Mouse (Mus musculus) forebrain, embryonic 14.5 days (tissue): ENCODE measurements around the gene Snx32. TPM values are rescaled to one million over a fixed set of nuclear protein-coding genes. Genes with fewer than 3 reads are reported as not detected.

Experiments
- ATAC-seq: fragments of 200-750 bp; cut with Nextera tagmentation; 2 replicates; pipeline ENCODE4 v1.8.0; 2017; ENCODE audit warnings: mild to moderate bottlenecking, moderate library complexity
- DNase-seq: peaks from one replicate; pipeline ENCODE4 v3.0.0-alpha.2; 2015; ENCODE audit warnings: low spot score
- H3K27ac ChIP-seq: fragments of 300-500 bp; sonication (generic); 2 replicates; pipeline ENCODE4 v1.5.1; 2014; ENCODE audit warnings: low read depth, mild to moderate bottlenecking, control low read depth, low read length, moderate library complexity
- H3K27me3 ChIP-seq: fragments of 300-500 bp; sonication (generic); replicated peaks from 2 replicates; pipeline ENCODE4 v1.6.1; 2014; ENCODE audit warnings: low read length, control low read depth, mixed read lengths; ENCODE audit not compliant: control insufficient read depth, insufficient read depth
- H3K36me3 ChIP-seq: fragments of 300-500 bp; sonication (generic); 2 replicates; pipeline ENCODE4 v1.6.1; 2014; ENCODE audit warnings: low read length, control low read depth; ENCODE audit not compliant: control insufficient read depth, insufficient read depth
- H3K4me1 ChIP-seq: fragments of 300-500 bp; sonication (generic); 2 replicates; pipeline ENCODE4 v1.6.1; 2014; ENCODE audit warnings: antibody characterized with exemption, low read length, control low read depth; ENCODE audit not compliant: control insufficient read depth, insufficient read depth
- H3K4me2 ChIP-seq: fragments of 300-500 bp; sonication (generic); 2 replicates; pipeline ENCODE4 v1.6.1; 2014; ENCODE audit warnings: mild to moderate bottlenecking, control low read depth, low read length
- H3K4me3 ChIP-seq: fragments of 300-500 bp; sonication (generic); 2 replicates; pipeline ENCODE4 v1.5.1; 2014; ENCODE audit warnings: low read depth, low read length, control low read depth
- H3K9ac ChIP-seq: fragments of 300-500 bp; sonication (generic); 2 replicates; pipeline ENCODE4 v1.6.1; 2014; ENCODE audit warnings: mild to moderate bottlenecking, low read length, control low read depth, moderate library complexity
- H3K9me3 ChIP-seq: fragments of 300-500 bp; sonication (generic); replicated peaks from 2 replicates; pipeline ENCODE4 v1.6.1; 2016; ENCODE audit warnings: low read length, control low read depth, mixed read lengths; ENCODE audit not compliant: control insufficient read depth
- WGBS: fragments of 180-500 bp; shearing (Covaris S2); extraction: QIAGEN DNeasy Blood & Tissue Kit; methylation state at CpG from one replicate; pipeline ENCODE4 v1.1.7; 2014; 5-methylcytosine and 5-hydroxymethylcytosine counted together
- polyA plus RNA-seq: library from polyadenylated mRNA; unstranded; fragments of >200 nt; fragmentation: Nextera tagmentation; extraction: Ambion mirVana; gene quantifications from 2 replicates; pipeline ENCODE4 v1.2.1, GENCODE M21; 2014

Gene Snx32
- polyA plus RNA-seq, 1 experiment from 2014 or later: 55.3 TPM

- Histone ChIP-seq H3K4me3 (no peak overlapping the region), H3K9me3 (no peaks in the 10 kb centered on the region), H3K9ac (no peak overlapping the region), H3K4me1 (peaks cover 7% of the 10 kb centered on the region), H3K36me3 (peaks cover 47% of the 10 kb centered on the region), H3K27ac (no peak overlapping the region), H3K4me2 (no peak overlapping the region), H3K27me3 (no peaks in the 10 kb centered on the region)
- ATAC-seq: no peak
- DNase-seq: no peak
- WGBS: 97% methylated on average over 4 of the region's 4 CpGs
Observed at GRCm38 (mm10) chr19:5486771-5487170, 23.6 kb downstream of the Snx32 start.

GRCm38 (mm10) chr19:5486286-5486685 is 24.1 kb downstream of the Snx32 start:
- Histone ChIP-seq H3K9me3 (no peaks in the 10 kb centered on the region), H3K4me2 (no peak overlapping the region), H3K27ac (no peak overlapping the region), H3K9ac (no peak overlapping the region), H3K36me3 (peaks cover 52% of the 10 kb centered on the region), H3K27me3 (no peaks in the 10 kb centered on the region), H3K4me1 (peaks cover 6% of the 10 kb centered on the region), H3K4me3 (no peak overlapping the region)
- WGBS: 84% methylated on average over 8 of the region's 8 CpGs
- ATAC-seq (no peak), DNase-seq (no peak)

- WGBS: 93% methylated on average over 7 of the region's 7 CpGs
- Histone ChIP-seq H3K36me3 (peaks cover 56% of the 10 kb centered on the region), H3K9ac (no peak overlapping the region), H3K4me1 (peaks cover 6% of the 10 kb centered on the region), H3K27me3 (no peaks in the 10 kb centered on the region), H3K4me2 (no peak overlapping the region), H3K27ac (no peak overlapping the region), H3K4me3 (no peak overlapping the region), H3K9me3 (no peaks in the 10 kb centered on the region)
- ATAC-seq (no peak), DNase-seq (no peak)
Observed at GRCm38 (mm10) chr19:5485821-5486220, 24.5 kb downstream of the Snx32 start.

- ATAC-seq (no peak), DNase-seq (no peak)
- Histone ChIP-seq H3K4me3 (no peak overlapping the region), H3K4me2 (no peak overlapping the region), H3K9me3 (no peaks in the 10 kb centered on the region), H3K4me1 (peaks cover 6% of the 10 kb centered on the region), H3K27me3 (no peaks in the 10 kb centered on the region), H3K27ac (no peak overlapping the region), H3K36me3 (peaks cover 59% of the 10 kb centered on the region), H3K9ac (no peak overlapping the region)
- WGBS: 92% methylated on average over 8 of the region's 8 CpGs
Observed at GRCm38 (mm10) chr19:5485371-5485770, 25.0 kb downstream of the Snx32 start.

GRCm38 (mm10) chr19:5484496-5484895 is 25.8 kb downstream of the Snx32 start:
- H3K9me3 ChIP-seq: no peaks in the 10 kb centered on the region
- no peak overlapping the region for H3K27ac ChIP-seq
- peaks cover 6% of the 10 kb centered on the region for H3K4me1 ChIP-seq
- ATAC-seq (no peak), DNase-seq (no peak)
- WGBS: 90% methylated on average over 5 of the region's 5 CpGs
- H3K4me3 ChIP-seq: no peak overlapping the region
- H3K27me3 ChIP-seq: no peaks in the 10 kb centered on the region
- H3K4me2 ChIP-seq: no peak overlapping the region
- H3K9ac ChIP-seq: no peak overlapping the region
- peaks cover 64% of the 10 kb centered on the region for H3K36me3 ChIP-seq

GRCm38 (mm10) chr19:5483386-5484359 is 26.7 kb downstream of the Snx32 start:
- peaks cover 67% of the 10 kb centered on the region for H3K36me3 ChIP-seq

GRCm38 (mm10) chr19:5481398-5481797 is 28.9 kb downstream of the Snx32 start:
- H3K4me1 ChIP-seq: no peaks in the 10 kb centered on the region
- H3K4me2 ChIP-seq: no peak overlapping the region
- H3K4me3 ChIP-seq: no peak overlapping the region
- WGBS: 92% methylated on average over 10 of the region's 10 CpGs
- DNase-seq: no peak
- H3K36me3 ChIP-seq: peaks cover 69% of the 10 kb centered on the region
- H3K9ac ChIP-seq: no peak overlapping the region
- H3K9me3 ChIP-seq: no peaks in the 10 kb centered on the region
- H3K27ac ChIP-seq: no peak overlapping the region
- no peaks in the 10 kb centered on the region for H3K27me3 ChIP-seq
- ATAC-seq: no peak

More at GRCm38 (mm10) chr19:5483386-5484359, 26.7 kb downstream of the Snx32 start:
- DNase-seq (no peak), ATAC-seq (no peak)
- 94% methylated on average over 19 of the region's 19 CpGs for WGBS
- Histone ChIP-seq H3K4me2 (no peak overlapping the region), H3K9me3 (no peaks in the 10 kb centered on the region), H3K27ac (no peak overlapping the region), H3K9ac (no peak overlapping the region), H3K4me1 (peaks cover 5% of the 10 kb centered on the region), H3K27me3 (no peaks in the 10 kb centered on the region), H3K4me3 (no peak overlapping the region)

GRCm38 (mm10) chr19:5480016-5480415 is 30.3 kb downstream of the Snx32 start:
- no peak for ATAC-seq
- H3K27me3 ChIP-seq: no peaks in the 10 kb centered on the region
- no peak overlapping the region for H3K9ac ChIP-seq
- 90% methylated on average over 10 of the region's 10 CpGs for WGBS
- no peak overlapping the region for H3K4me3 ChIP-seq
- H3K9me3 ChIP-seq: no peaks in the 10 kb centered on the region
- no peak overlapping the region for H3K27ac ChIP-seq
- H3K36me3 ChIP-seq: peaks cover 55% of the 10 kb centered on the region
- no peak overlapping the region for H3K4me2 ChIP-seq
- peaks cover 1% of the 10 kb centered on the region; the same call in 1 of the 2 replicates for H3K4me1 ChIP-seq
- no peak for DNase-seq

GRCm38 (mm10) chr19:5477668-5478300 is 32.6 kb downstream of the Snx32 start:
- no peak overlapping the region for H3K4me3 ChIP-seq
- no peak overlapping the region for H3K27ac ChIP-seq
- no peaks in the 10 kb centered on the region for H3K27me3 ChIP-seq
- H3K4me2 ChIP-seq: no peak overlapping the region
- WGBS: 90% methylated on average over 18 of the region's 18 CpGs
- ATAC-seq: no peak
- H3K9ac ChIP-seq: no peak overlapping the region
- peaks cover 33% of the 10 kb centered on the region for H3K36me3 ChIP-seq
- H3K4me1 ChIP-seq: peaks cover 10% of the 10 kb centered on the region; the same call in 1 of the 2 replicates
- DNase-seq: no peak
- H3K9me3 ChIP-seq: no peaks in the 10 kb centered on the region
